Mouse (Mus musculus): ENCODE results near the gene Cd24a. TPM values are rescaled to one million over a fixed set of nuclear protein-coding genes. Genes with fewer than 3 reads are reported as not detected.

The Cd24a gene
- polyA plus RNA-seq, 1 experiment from 2014 or later, result 545 TPM

GRCm38 (mm10) chr10:43588470-43589177 lies 10.5 kb downstream of the Cd24a start:
- peaks cover 13% of the 10 kb centered on the region for H3K36me3 ChIP-seq
- H3K4me3 ChIP-seq, result no peak overlapping the region
- no peak for ATAC-seq (ENCODE audit: low FRiP score, low read depth)
- H3K27me3 ChIP-seq, result no peaks in the 10 kb centered on the region
- no peaks in the 10 kb centered on the region for H3K9me3 ChIP-seq
- H3K4me2 ChIP-seq (replicated peaks), result no peak overlapping the region
- H3K9ac ChIP-seq (replicated peaks), result no peak overlapping the region
- peaks cover 7% of the 10 kb centered on the region for H3K4me1 ChIP-seq
- H3K27ac ChIP-seq (replicated peaks), result no peak overlapping the region
- WGBS, result 68% methylated on average over 8 of the region's 8 CpGs

DNA sequence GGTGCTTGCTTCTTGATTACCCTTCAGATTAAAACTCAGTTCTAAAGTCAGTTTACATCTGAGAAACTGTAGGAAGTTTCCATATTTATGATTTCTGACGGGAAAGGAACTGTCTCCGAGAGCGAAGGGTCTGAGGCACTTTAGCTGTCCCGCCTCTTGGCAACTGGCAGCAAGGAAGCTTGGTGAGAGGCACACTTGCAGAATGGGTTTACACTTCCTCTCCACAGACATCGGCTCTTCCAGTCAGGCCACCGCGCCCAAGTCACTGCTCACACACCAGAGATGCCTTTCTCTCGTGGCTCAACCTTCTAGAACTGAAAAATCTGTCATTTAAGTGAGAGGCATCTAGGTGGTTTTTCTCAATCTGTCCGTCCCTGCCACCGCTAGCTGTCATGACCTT lies 13.4 kb downstream of the Cd24a start:
- WGBS, result 93% methylated on average over 10 of the region's 10 CpGs

GRCm38 (mm10) chr10:43593182-43593581 lies 15.1 kb downstream of the Cd24a start:
- H3K27ac ChIP-seq (replicated peaks), result no peak overlapping the region
- peaks cover 7% of the 10 kb centered on the region for H3K4me1 ChIP-seq
- H3K36me3 ChIP-seq, result no peaks in the 10 kb centered on the region
- ATAC-seq (ENCODE audit: low FRiP score, low read depth), result no peak
- no peaks in the 10 kb centered on the region for H3K27me3 ChIP-seq
- no peak overlapping the region for H3K4me2 ChIP-seq (replicated peaks)
- no peak overlapping the region for H3K9ac ChIP-seq (replicated peaks)
- 88% methylated on average over 5 of the region's 5 CpGs for WGBS
- no peak overlapping the region for H3K4me3 ChIP-seq
- no peaks in the 10 kb centered on the region for H3K9me3 ChIP-seq

More for the DNA sequence above, 13.4 kb downstream of the Cd24a start:
- H3K4me2 ChIP-seq (replicated peaks), result no peak overlapping the region
- H3K36me3 ChIP-seq, result no peaks in the 10 kb centered on the region
- peaks cover 7% of the 10 kb centered on the region for H3K4me1 ChIP-seq
- no peak overlapping the region for H3K9ac ChIP-seq (replicated peaks)
- no peak overlapping the region for H3K27ac ChIP-seq (replicated peaks)
- no peak overlapping the region for H3K4me3 ChIP-seq
- H3K9me3 ChIP-seq, result no peaks in the 10 kb centered on the region
- no peak for ATAC-seq (ENCODE audit: low FRiP score, low read depth)
- H3K27me3 ChIP-seq, result no peaks in the 10 kb centered on the region

- ATAC-seq (ENCODE audit: low FRiP score, low read depth), result no peak
- H3K4me3 ChIP-seq, result no peak overlapping the region
- H3K4me1 ChIP-seq, result peaks cover 4% of the 10 kb centered on the region
- no peaks in the 10 kb centered on the region for H3K27me3 ChIP-seq
- H3K9me3 ChIP-seq, result no peaks in the 10 kb centered on the region
- no peaks in the 10 kb centered on the region for H3K36me3 ChIP-seq
- WGBS, result 89% methylated on average over 2 of the region's 2 CpGs
- H3K9ac ChIP-seq (replicated peaks), result no peak overlapping the region
- H3K4me2 ChIP-seq (replicated peaks), result no peak overlapping the region
- H3K27ac ChIP-seq (replicated peaks), result no peak overlapping the region
Measured at GRCm38 (mm10) chr10:43594187-43594586, 16.1 kb downstream of the Cd24a start.

DNA sequence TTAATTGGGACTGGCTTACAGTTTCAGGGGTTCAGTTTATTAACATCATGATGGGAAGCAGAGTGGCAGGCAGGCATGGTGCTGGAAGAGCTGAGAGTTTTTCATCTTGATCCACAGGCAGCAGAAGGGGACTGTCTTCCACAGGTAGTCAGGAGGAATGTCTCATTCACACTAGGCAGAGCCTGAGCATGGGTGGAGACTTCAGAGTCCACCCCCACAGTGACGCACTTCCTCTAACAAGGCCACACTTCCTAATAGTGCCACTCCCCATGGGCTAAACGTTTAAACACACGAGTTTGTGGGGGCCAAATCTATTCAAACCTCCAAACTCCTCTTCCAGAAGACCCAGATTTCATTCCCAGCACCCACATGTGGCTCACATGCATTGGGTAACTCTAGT lies 16.8 kb downstream of the Cd24a start:
- no peaks in the 10 kb centered on the region for H3K36me3 ChIP-seq
- no peaks in the 10 kb centered on the region for H3K4me1 ChIP-seq
- 63% methylated on average over 3 of the region's 3 CpGs for WGBS
- ATAC-seq (ENCODE audit: low FRiP score, low read depth), result no peak
- H3K27ac ChIP-seq (replicated peaks), result no peak overlapping the region
- no peak overlapping the region for H3K4me2 ChIP-seq (replicated peaks)
- H3K27me3 ChIP-seq, result no peaks in the 10 kb centered on the region
- no peak overlapping the region for H3K9ac ChIP-seq (replicated peaks)
- no peaks in the 10 kb centered on the region for H3K9me3 ChIP-seq
- no peak overlapping the region for H3K4me3 ChIP-seq

DNA sequence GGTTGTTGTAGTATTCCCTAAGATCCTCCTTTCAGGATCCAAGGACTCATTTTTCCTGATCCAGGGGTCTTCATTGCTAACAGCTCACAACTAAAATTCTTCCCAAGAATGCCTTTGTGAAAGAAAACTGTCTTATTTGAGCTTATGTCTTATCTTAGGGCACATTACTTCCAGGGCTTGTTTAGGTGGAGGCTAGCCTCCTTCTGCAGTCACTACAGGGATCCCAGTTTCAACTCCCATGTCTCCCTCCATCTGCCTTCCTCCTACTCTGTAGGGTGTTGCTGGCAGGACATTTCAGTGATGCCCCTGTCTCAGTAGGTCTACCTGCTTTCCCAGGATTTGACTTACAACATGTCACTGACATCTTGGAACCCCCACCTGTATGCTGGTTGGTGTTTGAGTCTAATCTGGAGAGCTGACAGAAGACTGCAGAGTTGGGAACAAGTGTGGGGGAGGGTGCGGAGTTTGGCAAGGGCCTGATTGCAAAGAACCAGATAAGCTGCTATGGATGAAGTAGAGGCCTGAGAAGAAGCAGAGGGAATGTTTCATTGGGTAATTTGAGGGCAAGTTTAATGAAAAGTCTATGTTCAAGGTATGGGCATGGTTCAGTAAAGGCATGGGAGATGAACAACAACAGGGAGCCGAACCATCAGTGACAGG lies 20.1 kb downstream of the Cd24a start:
- Histone ChIP-seq H3K4me1 (0 out of 2 replicates have a peak, but pooled peaks cover 4% of the 10 kb centered on the region), H3K4me2 (replicated peaks) (no peak overlapping the region), H3K27me3 (no peaks in the 10 kb centered on the region), H3K27ac (replicated peaks) (no peak overlapping the region), H3K9me3 (no peaks in the 10 kb centered on the region), H3K36me3 (no peaks in the 10 kb centered on the region), H3K9ac (replicated peaks) (no peak overlapping the region), H3K4me3 (no peak overlapping the region)
- no peak for ATAC-seq (ENCODE audit: low FRiP score, low read depth)
- WGBS, result 90% methylated on average over 2 of the region's 2 CpGs

- Histone ChIP-seq H3K27me3 (no peaks in the 10 kb centered on the region), H3K4me1 (0 out of 2 replicates have a peak, but pooled peaks cover 4% of the 10 kb centered on the region), H3K4me3 (no peak overlapping the region), H3K4me2 (replicated peaks) (no peak overlapping the region), H3K36me3 (no peaks in the 10 kb centered on the region), H3K27ac (replicated peaks) (no peak overlapping the region), H3K9me3 (no peaks in the 10 kb centered on the region), H3K9ac (replicated peaks) (no peak overlapping the region)
- no peak for ATAC-seq (ENCODE audit: low FRiP score, low read depth)
- 83% methylated on average over 1 of the region's 1 CpGs for WGBS
Measured at GRCm38 (mm10) chr10:43601039-43601438, 23.0 kb downstream of the Cd24a start.

DNA sequence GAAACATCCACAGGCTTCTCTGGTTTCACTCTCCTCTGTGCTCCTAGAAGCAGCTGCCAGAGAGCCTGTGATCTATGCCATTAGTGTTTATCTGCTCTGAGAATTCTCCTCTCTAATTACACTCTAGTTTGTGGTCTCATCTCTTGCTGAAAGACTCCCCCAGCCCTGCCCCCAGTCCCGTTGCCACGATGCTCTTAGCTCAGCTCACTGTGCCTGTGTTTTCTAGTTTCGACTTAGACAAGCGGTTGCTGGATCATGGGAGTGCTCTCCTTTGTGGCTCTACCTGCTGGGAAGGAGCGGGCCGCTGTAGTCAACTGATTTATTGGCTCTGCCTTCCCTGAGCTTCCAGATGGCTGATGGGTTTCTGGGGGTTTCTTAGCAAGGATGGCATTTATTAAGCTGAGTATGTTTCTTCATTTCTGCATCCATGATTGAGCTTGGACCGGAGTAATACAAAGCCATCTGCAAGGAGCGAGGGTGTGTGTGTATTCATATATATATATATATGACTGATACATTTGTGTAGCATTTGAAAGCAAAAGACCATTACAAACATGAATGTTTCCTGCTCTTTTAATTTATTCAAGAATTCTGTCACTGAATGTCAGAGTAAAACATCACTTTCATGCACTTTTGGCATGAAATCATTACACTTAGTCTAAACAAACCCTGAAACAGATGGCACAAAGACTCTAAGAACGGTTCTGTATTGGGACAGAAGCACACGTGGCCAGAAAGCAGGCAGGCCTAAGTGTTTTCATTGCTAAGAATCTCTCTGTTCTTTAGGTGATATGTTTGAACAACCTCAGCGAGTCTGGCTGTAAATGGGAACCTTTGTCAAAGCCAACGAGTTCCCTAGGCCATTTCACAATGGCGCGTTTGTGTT lies 23.7 kb downstream of the Cd24a start:
- Histone ChIP-seq H3K4me2 (replicated peaks) (no peak overlapping the region), H3K27me3 (no peaks in the 10 kb centered on the region), H3K4me3 (no peak overlapping the region), H3K36me3 (no peaks in the 10 kb centered on the region), H3K9me3 (no peaks in the 10 kb centered on the region), H3K9ac (replicated peaks) (no peak overlapping the region), H3K27ac (replicated peaks) (0 out of 2 replicates have a peak overlapping the region, but pooled peaks have one; percentile 25), H3K4me1 (0 out of 2 replicates have a peak, but pooled peaks cover 4% of the 10 kb centered on the region)
- ATAC-seq (ENCODE audit: low FRiP score, low read depth), result no peak
- 59% methylated on average over 14 of the region's 14 CpGs for WGBS

DNA sequence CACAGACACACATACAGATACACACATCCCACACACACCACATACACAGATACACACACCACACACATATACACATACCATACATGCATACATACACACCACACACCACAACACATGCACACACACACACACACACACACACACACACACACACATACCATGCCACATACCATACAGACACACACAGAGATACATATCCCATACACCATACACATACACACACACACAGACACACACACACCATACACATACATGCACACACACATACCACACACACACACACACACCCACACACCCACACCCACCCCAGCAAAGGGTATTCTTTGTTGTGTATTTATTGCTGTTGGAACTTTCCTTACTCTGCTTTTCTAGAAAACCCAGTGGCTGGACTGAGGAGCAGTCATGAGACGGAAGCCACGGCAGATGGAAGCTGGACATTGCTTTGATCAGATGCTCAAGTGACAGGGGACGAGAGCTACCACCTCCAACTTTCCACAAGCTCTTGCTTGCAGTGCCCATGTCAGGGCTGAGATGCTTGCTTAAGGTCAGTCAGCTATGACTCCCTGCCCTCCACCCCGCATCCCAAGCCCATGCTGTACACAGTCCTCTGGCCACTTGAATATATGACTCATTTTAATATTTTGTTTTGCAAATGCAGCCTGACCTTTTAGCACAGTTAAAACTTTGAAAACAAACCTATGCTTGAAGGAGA lies 26.0 kb downstream of the Cd24a start:
- Histone ChIP-seq H3K27me3 (no peaks in the 10 kb centered on the region), H3K4me1 (0 out of 2 replicates have a peak, but pooled peaks cover 4% of the 10 kb centered on the region), H3K27ac (replicated peaks) (no peak overlapping the region), H3K36me3 (no peaks in the 10 kb centered on the region), H3K9ac (replicated peaks) (no peak overlapping the region), H3K4me3 (no peak overlapping the region), H3K4me2 (replicated peaks) (no peak overlapping the region), H3K9me3 (no peaks in the 10 kb centered on the region)
- 86% methylated on average over 4 of the region's 4 CpGs for WGBS
- ATAC-seq (ENCODE audit: low FRiP score, low read depth), result no peak

- Histone ChIP-seq H3K27ac (replicated peaks) (no peak overlapping the region), H3K27me3 (no peaks in the 10 kb centered on the region), H3K4me1 (0 out of 2 replicates have a peak, but pooled peaks cover 4% of the 10 kb centered on the region), H3K9ac (replicated peaks) (no peak overlapping the region), H3K4me2 (replicated peaks) (no peak overlapping the region), H3K36me3 (no peaks in the 10 kb centered on the region), H3K9me3 (no peaks in the 10 kb centered on the region), H3K4me3 (no peak overlapping the region)
- 92% methylated on average over 10 of the region's 10 CpGs for WGBS
- no peak for ATAC-seq (ENCODE audit: low FRiP score, low read depth)
Measured at GRCm38 (mm10) chr10:43604687-43605250, 26.7 kb downstream of the Cd24a start.

DNA sequence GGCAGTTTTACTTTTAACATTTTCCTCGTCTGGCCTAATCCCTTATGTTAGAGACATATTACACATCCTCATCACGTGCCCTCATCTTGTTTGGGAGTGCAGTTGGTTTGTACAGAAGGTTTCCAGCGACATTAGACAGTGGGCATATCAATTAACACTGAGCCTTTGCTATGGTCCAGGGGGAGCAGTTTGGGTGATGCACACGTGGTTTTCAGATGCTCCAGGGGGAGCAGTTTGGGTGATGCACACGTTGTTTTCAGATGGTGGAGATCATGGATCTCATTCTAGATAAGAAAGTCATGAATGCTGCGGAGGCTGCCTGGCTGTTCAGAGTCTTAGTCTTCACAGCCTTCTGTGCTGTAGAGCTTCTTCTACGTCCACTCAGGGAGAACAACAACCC lies 27.8 kb downstream of the Cd24a start:
- Histone ChIP-seq H3K27me3 (0 out of 2 replicates have a peak, but pooled peaks cover 3% of the 10 kb centered on the region), H3K9ac (replicated peaks) (no peak overlapping the region), H3K4me2 (replicated peaks) (no peak overlapping the region), H3K27ac (replicated peaks) (no peak overlapping the region), H3K4me3 (no peak overlapping the region), H3K9me3 (no peaks in the 10 kb centered on the region), H3K36me3 (no peaks in the 10 kb centered on the region), H3K4me1 (0 out of 2 replicates have a peak, but pooled peaks cover 4% of the 10 kb centered on the region)
- no peak for ATAC-seq (ENCODE audit: low FRiP score, low read depth)
- WGBS, result 80% methylated on average over 7 of the region's 7 CpGs
